Mouse (Mus musculus) stomach, postnatal 0 days (tissue): ENCODE measurements at regions not wholly inside any gene's neighbourhood (a gene's known extent, or its start where the extent isn't known, plus 50 kb on each side); places are given as distances from the start of the nearest gene placed in this dataset.

ENCODE experiments used
- ATAC-seq: fragments of 200-750 bp; cut with Nextera tagmentation; 2 replicates; pipeline ENCODE4 v1.8.0; 2017; ENCODE audit not compliant: low FRiP score, low TSS enrichment
- DNase-seq: peaks from one replicate; pipeline ENCODE4 v3.0.0-alpha.2; 2016; ENCODE audit warnings: low spot score
- H3K27ac ChIP-seq: fragments of 300-500 bp; sonication (generic); replicated peaks from 2 replicates; pipeline ENCODE4 v1.5.1; 2014; ENCODE audit warnings: mild to moderate bottlenecking, control low read depth
- H3K27me3 ChIP-seq: fragments of 300-500 bp; sonication (generic); 2 replicates; pipeline ENCODE4 v1.6.1; 2014; ENCODE audit warnings: low read length; ENCODE audit not compliant: control insufficient read depth, insufficient read depth
- H3K36me3 ChIP-seq: fragments of 300-500 bp; sonication (generic); 2 replicates; pipeline ENCODE4 v1.6.1; 2014; ENCODE audit warnings: low read length, mixed read lengths; ENCODE audit not compliant: control insufficient read depth, insufficient read depth
- H3K4me1 ChIP-seq: fragments of 300-500 bp; sonication (generic); replicated peaks from 2 replicates; pipeline ENCODE4 v1.6.1; 2014; ENCODE audit warnings: antibody characterized with exemption; ENCODE audit not compliant: control insufficient read depth, insufficient read depth
- H3K4me2 ChIP-seq: fragments of 300-500 bp; sonication (generic); replicated peaks from 2 replicates; pipeline ENCODE4 v1.6.1; 2014; ENCODE audit warnings: low read depth, mild to moderate bottlenecking, control low read depth, moderate library complexity
- H3K4me3 ChIP-seq: fragments of 300-500 bp; sonication (generic); 2 replicates; pipeline ENCODE4 v1.5.1; 2014; ENCODE audit warnings: low read depth, low read length, control low read depth
- H3K9ac ChIP-seq: fragments of 300-500 bp; sonication (generic); 2 replicates; pipeline ENCODE4 v1.6.1; 2014; ENCODE audit warnings: mild to moderate bottlenecking, low read length, control low read depth, mixed read lengths
- H3K9me3 ChIP-seq: fragments of 300-500 bp; sonication (generic); 2 replicates; pipeline ENCODE4 v1.6.1; 2016; ENCODE audit warnings: low read length; ENCODE audit not compliant: control insufficient read depth
- CTCF ChIP-seq: IDR thresholded peaks from 2 replicates; pipeline ENCODE4 v1.5.1; 2016; ENCODE audit warnings: antibody characterized with exemption, low read depth, mild to moderate bottlenecking, moderate library complexity
- EP300 ChIP-seq: optimal IDR thresholded peaks from 2 replicates; pipeline ENCODE3; 2016; ENCODE audit warnings: antibody characterized with exemption
- WGBS: fragments of 180-500 bp; shearing (Covaris S2); extraction: QIAGEN DNeasy Blood & Tissue Kit; methylation state at CpG from one replicate; pipeline ENCODE4 v1.1.7; 2014; 5-methylcytosine and 5-hydroxymethylcytosine counted together

GRCm38 (mm10) chr16:74517888-74518287, 106.3 kb upstream of the Robo2 start:
- Histone ChIP-seq H3K4me1 (no peaks in the 10 kb centered on the region), H3K9ac (no peak overlapping the region), H3K4me2 (no peak overlapping the region), H3K9me3 (no peaks in the 10 kb centered on the region), H3K4me3 (no peak overlapping the region), H3K27me3 (no peaks in the 10 kb centered on the region), H3K27ac (no peak overlapping the region), H3K36me3 (no peaks in the 10 kb centered on the region)
- WGBS, result 100% methylated on average over 1 of the region's 1 CpGs
- ATAC-seq (no peak), DNase-seq (no peak)
- no peak for TF ChIP-seq EP300
- no peak for TF ChIP-seq CTCF

DNA sequence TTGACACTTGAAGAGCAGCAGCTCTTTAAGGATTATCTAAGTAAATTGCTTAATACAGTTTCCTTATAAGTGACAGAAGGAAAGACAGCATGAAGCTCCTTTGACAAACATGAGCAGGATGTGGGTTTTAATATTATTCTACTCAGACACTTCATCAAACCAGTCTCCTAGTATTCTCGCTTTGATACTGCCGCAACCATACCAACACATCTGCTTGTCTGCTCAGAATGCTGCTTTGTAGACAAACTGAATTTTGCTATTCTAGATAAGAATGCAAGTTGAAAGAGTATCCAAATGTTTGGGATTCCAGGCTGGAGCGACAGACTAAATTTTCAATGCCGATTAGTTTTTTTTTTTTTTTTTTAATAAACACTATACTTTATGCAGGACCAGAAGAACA, 105.7 kb upstream of the Robo2 start:
- H3K4me1 ChIP-seq, result no peaks in the 10 kb centered on the region
- no peak overlapping the region for H3K4me2 ChIP-seq
- ATAC-seq, result no peak
- TF ChIP-seq EP300 (no peak), CTCF (no peak)
- H3K9ac ChIP-seq, result no peak overlapping the region
- 73% methylated on average over 4 of the region's 4 CpGs for WGBS
- no peak overlapping the region for H3K27ac ChIP-seq
- H3K36me3 ChIP-seq, result no peaks in the 10 kb centered on the region
- no peaks in the 10 kb centered on the region for H3K27me3 ChIP-seq
- H3K4me3 ChIP-seq, result no peak overlapping the region
- no peaks in the 10 kb centered on the region for H3K9me3 ChIP-seq
- no peak for DNase-seq

DNA sequence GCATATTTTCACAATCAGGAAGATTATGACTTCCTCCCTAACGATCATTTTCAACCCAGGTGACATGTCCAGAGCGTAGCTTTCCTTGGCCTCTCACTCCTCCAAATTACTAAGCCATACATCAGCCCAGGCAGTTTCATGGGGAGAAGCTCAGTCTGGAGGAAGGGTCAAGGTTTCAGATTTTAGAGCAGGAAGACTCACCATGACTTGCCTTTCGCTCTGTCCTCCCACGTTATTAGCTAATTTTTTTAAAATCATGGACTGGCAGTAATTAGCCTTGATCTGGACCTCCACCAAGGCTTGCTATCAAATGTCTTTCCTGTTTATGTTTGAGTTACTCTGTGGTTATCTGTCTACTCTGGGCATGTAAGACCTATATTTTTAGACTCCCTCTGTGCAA, 102.9 kb upstream of the Robo2 start:
- no peaks in the 10 kb centered on the region for H3K36me3 ChIP-seq
- DNase-seq (no peak), ATAC-seq (no peak)
- WGBS, result 67% methylated on average over 4 of the region's 4 CpGs
- TF ChIP-seq EP300 (no peak), CTCF (no peak)
- no peak overlapping the region for H3K4me3 ChIP-seq
- H3K27me3 ChIP-seq, result no peaks in the 10 kb centered on the region
- H3K4me1 ChIP-seq, result no peaks in the 10 kb centered on the region
- no peak overlapping the region for H3K4me2 ChIP-seq
- H3K9me3 ChIP-seq, result no peaks in the 10 kb centered on the region
- H3K9ac ChIP-seq, result no peak overlapping the region
- no peak overlapping the region for H3K27ac ChIP-seq

DNA sequence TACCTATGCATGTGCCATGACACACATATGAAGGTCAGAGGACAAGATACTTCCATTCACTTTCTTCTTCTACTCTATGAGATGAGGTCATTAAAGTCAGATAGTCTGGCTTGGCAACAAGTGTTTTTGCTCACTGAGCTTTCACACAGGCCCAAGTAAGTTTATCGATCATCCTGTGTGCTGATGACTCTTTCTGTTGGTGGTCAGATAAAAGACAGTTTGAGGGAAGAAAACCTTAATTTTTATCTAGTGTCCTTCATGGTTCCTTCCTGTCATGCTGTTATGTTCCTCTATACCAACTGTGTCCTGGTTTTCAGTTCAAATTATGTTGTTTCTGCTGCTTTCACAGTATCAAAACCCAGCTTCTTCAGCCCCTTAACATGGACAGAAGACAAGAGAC, 98.8 kb upstream of the Robo2 start:
- Histone ChIP-seq H3K4me1 (no peaks in the 10 kb centered on the region), H3K27ac (no peak overlapping the region), H3K4me2 (no peak overlapping the region), H3K4me3 (no peak overlapping the region), H3K9me3 (no peaks in the 10 kb centered on the region), H3K36me3 (no peaks in the 10 kb centered on the region), H3K27me3 (no peaks in the 10 kb centered on the region), H3K9ac (no peak overlapping the region)
- TF ChIP-seq CTCF, result no peak
- no peak for TF ChIP-seq EP300
- WGBS, result 90% methylated on average over 1 of the region's 1 CpGs
- no peak for ATAC-seq
- DNase-seq, result no peak

DNA sequence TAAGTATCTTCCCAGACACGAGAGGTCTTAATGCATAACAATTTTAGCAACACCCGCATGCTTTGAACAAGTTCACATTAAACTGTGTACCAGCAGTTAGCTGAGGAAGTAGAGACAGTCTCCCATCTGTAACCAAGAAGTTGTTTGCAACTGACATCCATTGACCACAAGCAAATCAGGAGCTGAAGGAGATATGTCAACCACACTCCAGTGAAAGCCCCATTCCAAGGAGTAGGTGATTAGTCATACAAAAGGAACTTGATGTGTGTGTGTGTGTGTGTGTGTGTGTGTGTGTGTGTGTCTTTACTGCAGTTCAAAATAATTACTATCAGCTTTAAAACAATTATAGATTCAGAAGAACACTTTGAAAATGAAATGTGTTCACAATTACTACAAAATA, 97.9 kb upstream of the Robo2 start:
- no peak for TF ChIP-seq EP300
- no peak for TF ChIP-seq CTCF
- H3K27ac ChIP-seq, result no peak overlapping the region
- H3K4me1 ChIP-seq, result no peaks in the 10 kb centered on the region
- DNase-seq (no peak), ATAC-seq (no peak)
- no peaks in the 10 kb centered on the region for H3K27me3 ChIP-seq
- H3K9ac ChIP-seq, result no peak overlapping the region
- no peak overlapping the region for H3K4me2 ChIP-seq
- no peaks in the 10 kb centered on the region for H3K9me3 ChIP-seq
- no peaks in the 10 kb centered on the region for H3K36me3 ChIP-seq
- no peak overlapping the region for H3K4me3 ChIP-seq
- WGBS, result 82% methylated on average over 2 of the region's 2 CpGs

GRCm38 (mm10) chr16:74506719-74507118, 95.1 kb upstream of the Robo2 start:
- no peak overlapping the region for H3K4me2 ChIP-seq
- no peaks in the 10 kb centered on the region for H3K9me3 ChIP-seq
- DNase-seq (no peak), ATAC-seq (no peak)
- H3K9ac ChIP-seq, result no peak overlapping the region
- no peaks in the 10 kb centered on the region for H3K36me3 ChIP-seq
- no peak overlapping the region for H3K27ac ChIP-seq
- no peak for TF ChIP-seq CTCF
- H3K4me3 ChIP-seq, result no peak overlapping the region
- no peaks in the 10 kb centered on the region for H3K4me1 ChIP-seq
- no peaks in the 10 kb centered on the region for H3K27me3 ChIP-seq
